Mouse (Mus musculus): ENCODE measurements around the gene Opn1mw. TPM values are rescaled to one million over a fixed set of nuclear protein-coding genes. Genes with fewer than 3 reads are reported as not detected.
"Not testable (repeated sequence)": the region's sequence is repeated elsewhere in the genome, so short reads cannot be mapped to it uniquely, and the experiment has no call there.

Opn1mw gene
- polyA plus RNA-seq, 1 experiment: not detected

GRCm38 (mm10) chrX:74108747-74109146 is 18.5 kb upstream of the Opn1mw start:
- no peak overlapping the region for H3K27ac ChIP-seq (ENCODE audit: control insufficient read depth, insufficient read depth, low read depth, low read length)
- no peaks in the 10 kb centered on the region for H3K4me1 ChIP-seq (ENCODE audit: control insufficient read depth, insufficient read depth, low read length)
- TF ChIP-seq CTCF (IDR thresholded peaks at IDR 0.05; ENCODE audit: control insufficient read depth, insufficient read depth, insufficient replicate concordance, low read depth, low read length): no peak
- no peak for TF ChIP-seq POLR2A (IDR thresholded peaks at IDR 0.05; ENCODE audit: control insufficient read depth, low read depth, low read length)
- H3K4me3 ChIP-seq (ENCODE audit: control insufficient read depth, low read depth, low read length): no peak overlapping the region
- H3K27me3 ChIP-seq (ENCODE audit: control insufficient read depth, insufficient read depth, low read length): no peaks in the 10 kb centered on the region
- H3K36me3 ChIP-seq (ENCODE audit: control insufficient read depth, insufficient read depth, low read length): no peaks in the 10 kb centered on the region

GRCm38 (mm10) chrX:74114036-74114435 is 13.2 kb upstream of the Opn1mw start:
- Histone ChIP-seq H3K4me1 (ENCODE audit: control insufficient read depth, insufficient read depth, low read length) (no peaks in the 10 kb centered on the region), H3K4me3 (ENCODE audit: control insufficient read depth, low read depth, low read length) (no peak overlapping the region), H3K27ac (ENCODE audit: control insufficient read depth, insufficient read depth, low read depth, low read length) (no peak overlapping the region), H3K36me3 (ENCODE audit: control insufficient read depth, insufficient read depth, low read length) (no peaks in the 10 kb centered on the region), H3K27me3 (ENCODE audit: control insufficient read depth, insufficient read depth, low read length) (no peaks in the 10 kb centered on the region)
- no peak for TF ChIP-seq POLR2A (IDR thresholded peaks at IDR 0.05; ENCODE audit: control insufficient read depth, low read depth, low read length)
- no peak for TF ChIP-seq CTCF (IDR thresholded peaks at IDR 0.05; ENCODE audit: control insufficient read depth, insufficient read depth, insufficient replicate concordance, low read depth, low read length)

GRCm38 (mm10) chrX:74115511-74115910 is 11.8 kb upstream of the Opn1mw start:
- Histone ChIP-seq H3K4me3 (ENCODE audit: control insufficient read depth, low read depth, low read length) (no peak overlapping the region), H3K4me1 (ENCODE audit: control insufficient read depth, insufficient read depth, low read length) (no peaks in the 10 kb centered on the region), H3K36me3 (ENCODE audit: control insufficient read depth, insufficient read depth, low read length) (no peaks in the 10 kb centered on the region), H3K27ac (ENCODE audit: control insufficient read depth, insufficient read depth, low read depth, low read length) (no peak overlapping the region), H3K27me3 (ENCODE audit: control insufficient read depth, insufficient read depth, low read length) (no peaks in the 10 kb centered on the region)
- TF ChIP-seq CTCF (IDR thresholded peaks at IDR 0.05; ENCODE audit: control insufficient read depth, insufficient read depth, insufficient replicate concordance, low read depth, low read length): no peak
- no peak for TF ChIP-seq POLR2A (IDR thresholded peaks at IDR 0.05; ENCODE audit: control insufficient read depth, low read depth, low read length)

GRCm38 (mm10) chrX:74124975-74125374 is 2.3 kb upstream of the Opn1mw start:
- H3K27me3 ChIP-seq (ENCODE audit: control insufficient read depth, insufficient read depth, low read length): no peaks in the 10 kb centered on the region
- no peaks in the 10 kb centered on the region for H3K36me3 ChIP-seq (ENCODE audit: control insufficient read depth, insufficient read depth, low read length)
- TF ChIP-seq POLR2A (IDR thresholded peaks at IDR 0.05; ENCODE audit: control insufficient read depth, low read depth, low read length) (no peak), CTCF (IDR thresholded peaks at IDR 0.05; ENCODE audit: control insufficient read depth, insufficient read depth, insufficient replicate concordance, low read depth, low read length) (no peak)
- H3K27ac ChIP-seq (ENCODE audit: control insufficient read depth, insufficient read depth, low read depth, low read length): no peak overlapping the region
- H3K4me1 ChIP-seq (ENCODE audit: control insufficient read depth, insufficient read depth, low read length): no peaks in the 10 kb centered on the region
- no peak overlapping the region for H3K4me3 ChIP-seq (ENCODE audit: control insufficient read depth, low read depth, low read length)

GRCm38 (mm10) chrX:74135263-74135662 is 8.0 kb downstream of the Opn1mw start, which contains the start of gene Mecp2:
Mecp2 (minus strand) TSS chrX:74135363.
- H3K27ac ChIP-seq (ENCODE audit: control insufficient read depth, insufficient read depth, low read depth, low read length); H3K4me3 ChIP-seq (ENCODE audit: control insufficient read depth, low read depth, low read length); H3K4me1 ChIP-seq (ENCODE audit: control insufficient read depth, insufficient read depth, low read length); H3K36me3 ChIP-seq (ENCODE audit: control insufficient read depth, insufficient read depth, low read length); H3K27me3 ChIP-seq (ENCODE audit: control insufficient read depth, insufficient read depth, low read length): not testable (repeated sequence)

- H3K36me3 ChIP-seq (ENCODE audit: control insufficient read depth, insufficient read depth, low read length): no peaks in the 10 kb centered on the region
- no peaks in the 10 kb centered on the region for H3K27me3 ChIP-seq (ENCODE audit: control insufficient read depth, insufficient read depth, low read length)
- no peak within 1 kb of the TSS for H3K4me3 ChIP-seq (ENCODE audit: control insufficient read depth, low read depth, low read length)
- H3K4me1 ChIP-seq (ENCODE audit: control insufficient read depth, insufficient read depth, low read length): no peaks in the 10 kb centered on the region
- H3K27ac ChIP-seq (ENCODE audit: control insufficient read depth, insufficient read depth, low read depth, low read length): no peak within 1 kb of the TSS
- TF ChIP-seq POLR2A (IDR thresholded peaks at IDR 0.05; ENCODE audit: control insufficient read depth, low read depth, low read length): no peak
- no peak for TF ChIP-seq CTCF (IDR thresholded peaks at IDR 0.05; ENCODE audit: control insufficient read depth, insufficient read depth, insufficient replicate concordance, low read depth, low read length)
Measured at GRCm38 (mm10) chrX:74167738-74168137, 40.5 kb downstream of the Opn1mw start, which contains the start of gene Tex28. Tex28 (minus strand) TSS chrX:74167838.

- Histone ChIP-seq H3K36me3 (ENCODE audit: control insufficient read depth, insufficient read depth, low read length) (no peaks in the 10 kb centered on the region), H3K27ac (ENCODE audit: control insufficient read depth, insufficient read depth, low read depth, low read length) (peak within 1 kb of the TSS; percentile 87), H3K4me1 (ENCODE audit: control insufficient read depth, insufficient read depth, low read length) (no peaks in the 10 kb centered on the region), H3K27me3 (ENCODE audit: control insufficient read depth, insufficient read depth, low read length) (no peaks in the 10 kb centered on the region), H3K4me3 (ENCODE audit: control insufficient read depth, low read depth, low read length) (peak within 1 kb of the TSS; percentile 88)
- TF ChIP-seq POLR2A (IDR thresholded peaks at IDR 0.05; ENCODE audit: control insufficient read depth, low read depth, low read length) (peak; percentile 67; the same call in 1 of the 2 replicates), CTCF (IDR thresholded peaks at IDR 0.05; ENCODE audit: control insufficient read depth, insufficient read depth, insufficient replicate concordance, low read depth, low read length) (no peak)
Measured at GRCm38 (mm10) chrX:74176959-74177358, 49.7 kb downstream of the Opn1mw start, which contains the start of gene Tktl1. Tktl1 (plus strand) TSS chrX:74177259.

Other genes with a start within 250 kb of the Opn1mw start
- gene Avpr2, start 235.4 kb upstream of the Opn1mw start, polyA plus RNA-seq (2012; rRNA removed): not detected in 2 replicates
- 0.06 and 0.35 TPM in 2 replicates for gene L1cam, start 231.4 kb upstream of the Opn1mw start, polyA plus RNA-seq (2012; rRNA removed)
- gene Arhgap4, start 205.6 kb upstream of the Opn1mw start, polyA plus RNA-seq (2012; rRNA removed): 0.44 and 0.58 TPM in 2 replicates
- 3.7 and 5.4 TPM in 2 replicates for gene Naa10, start 205.5 kb upstream of the Opn1mw start, polyA plus RNA-seq (2012; rRNA removed)
- gene Renbp, start 196.6 kb upstream of the Opn1mw start, polyA plus RNA-seq (2012; rRNA removed): 2.1 and 3.1 TPM in 2 replicates
- gene Hcfc1, start 161.1 kb upstream of the Opn1mw start, polyA plus RNA-seq (2012; rRNA removed): 10.7 and 13.8 TPM in 2 replicates
- 12.8 and 17.0 TPM in 2 replicates for gene Irak1, start 103.5 kb upstream of the Opn1mw start, polyA plus RNA-seq (2012; rRNA removed)
- 0.74 and 0.76 TPM in 2 replicates for gene Mecp2, start 7.9 kb downstream of the Opn1mw start, polyA plus RNA-seq (2012; rRNA removed)
- gene Tex28, start 40.4 kb downstream of the Opn1mw start, polyA plus RNA-seq (2012; rRNA removed): 1.2 and 1.7 TPM in 2 replicates
- gene Tktl1, start 49.8 kb downstream of the Opn1mw start, polyA plus RNA-seq (2012; rRNA removed): 5.6 and 6.8 TPM in 2 replicates
- gene Flna, start 122.4 kb downstream of the Opn1mw start, polyA plus RNA-seq (2012; rRNA removed): 49.6 and 96.4 TPM in 2 replicates
- gene Emd, start 127.2 kb downstream of the Opn1mw start, polyA plus RNA-seq (2012; rRNA removed): 29.9 and 33.6 TPM in 2 replicates
- gene Rpl10, start 143.3 kb downstream of the Opn1mw start, polyA plus RNA-seq (2012; rRNA removed): 85.8 and 143 TPM in 2 replicates
- gene Taz, start 154.4 kb downstream of the Opn1mw start, polyA plus RNA-seq (2012; rRNA removed): 17.4 and 20.0 TPM in 2 replicates
- 1.7 and 1.8 TPM in 2 replicates for gene Dnase1l1, start 154.9 kb downstream of the Opn1mw start, polyA plus RNA-seq (2012; rRNA removed)
- 40.3 and 41.6 TPM in 2 replicates for gene Atp6ap1, start 169.6 kb downstream of the Opn1mw start, polyA plus RNA-seq (2012; rRNA removed)
- gene Gdi1, start 177.5 kb downstream of the Opn1mw start, polyA plus RNA-seq (2012; rRNA removed): 18.0 and 19.7 TPM in 2 replicates
- gene Fam50a, start 185.6 kb downstream of the Opn1mw start, polyA plus RNA-seq (2012; rRNA removed): 1.4 and 1.9 TPM in 2 replicates
- gene Plxna3, start 201.6 kb downstream of the Opn1mw start, polyA plus RNA-seq (2012; rRNA removed): 1.9 and 2.1 TPM in 2 replicates
- 7.0 and 7.3 TPM in 2 replicates for gene Lage3, start 226.2 kb downstream of the Opn1mw start, polyA plus RNA-seq (2012; rRNA removed)
- 11.5 and 13.2 TPM in 2 replicates for gene Ubl4a, start 245.8 kb downstream of the Opn1mw start, polyA plus RNA-seq (2012; rRNA removed)
- gene Slc10a3, start 245.9 kb downstream of the Opn1mw start, polyA plus RNA-seq (2012; rRNA removed): 6.2 and 9.0 TPM in 2 replicates